Mouse (Mus musculus) spleen, adult 2 months (tissue): ENCODE measurements around the gene Ano2.

Source experiments
- CTCF ChIP-seq: fragments of 200-500 bp; IDR thresholded peaks from 2 replicates; pipeline ENCODE4 v1.5.1; 2011; ENCODE audit warnings: mild to moderate bottlenecking, inconsistent platforms; ENCODE audit not compliant: insufficient read depth, insufficient read length, insufficient replicate concordance; ENCODE audit errors: extremely low read depth
- POLR2A ChIP-seq: fragments of 200-500 bp; IDR thresholded peaks from 2 replicates; pipeline ENCODE4 v1.6.1; 2011; ENCODE audit warnings: low read depth, low read length, inconsistent platforms

DNA sequence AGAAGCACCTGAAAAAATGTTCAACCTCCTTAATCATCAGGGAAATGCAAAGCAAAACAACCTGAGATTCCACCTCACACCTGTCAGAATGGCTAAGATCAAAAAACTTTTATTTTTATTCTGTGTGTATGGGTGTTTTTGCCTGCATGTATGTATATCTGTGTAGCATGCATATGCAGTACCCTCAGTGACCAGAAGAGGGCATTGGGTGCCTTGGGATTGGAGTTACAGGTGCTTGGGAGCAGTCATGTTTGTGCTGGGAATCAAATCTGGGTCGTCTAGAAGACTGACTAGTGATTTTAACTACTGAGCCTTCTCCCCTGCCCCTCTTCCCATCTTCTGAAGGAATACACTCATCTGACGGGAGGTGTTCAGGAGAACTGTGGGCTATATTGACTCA lies 36.2 kb downstream of the Ano2 start:
- TF ChIP-seq CTCF (no peak), POLR2A (no peak)
